Mouse (Mus musculus) heart, postnatal 14 days (tissue): ENCODE data around the gene Get4. TPM values are rescaled to one million over a fixed set of nuclear protein-coding genes. Genes with fewer than 3 reads are reported as not detected.

ENCODE experiments used
- DNase-seq, 2 experiments: peaks; one replicate each; pipeline ENCODE4 v3.0.0; 2021 to 2022
- intact Hi-C: fragments of 180-260 bp; cut with DNase I; formaldehyde crosslinking; loops from one replicate; pipeline ENCODE4 v1.15.1; 2025
- long read RNA-seq, 2 experiments: library from polyadenylated mRNA; stranded (forward); transcript quantifications; one replicate each; pipeline ENCODE4 v2.0.0; 2021
- total RNA-seq, 2 experiments: library from RNA; stranded (reverse); gene quantifications; 2 replicates each; pipeline ENCODE4 v1.2.3; 2021

The Get4 gene
- 10 to 100 TPM; 42.6 to 48.1 TPM for total RNA-seq
- long read RNA-seq, experiment 1, transcript Get4-201 (9 exons, 2,107 nt): major isoform, 116 of 132 reads
- long read RNA-seq, experiment 1, partial matches to known transcripts: 6 of 132 reads
- long read RNA-seq, experiment 1, other reads (novel, unspliced or antisense): 9 of 132 reads
- long read RNA-seq, experiment 2, transcript Get4-201 (9 exons, 2,107 nt): major isoform, 89 of 114 reads
- long read RNA-seq, experiment 2, partial matches to known transcripts: 5 of 114 reads
- long read RNA-seq, experiment 2, other reads (novel, unspliced or antisense): 18 of 114 reads

DNA sequence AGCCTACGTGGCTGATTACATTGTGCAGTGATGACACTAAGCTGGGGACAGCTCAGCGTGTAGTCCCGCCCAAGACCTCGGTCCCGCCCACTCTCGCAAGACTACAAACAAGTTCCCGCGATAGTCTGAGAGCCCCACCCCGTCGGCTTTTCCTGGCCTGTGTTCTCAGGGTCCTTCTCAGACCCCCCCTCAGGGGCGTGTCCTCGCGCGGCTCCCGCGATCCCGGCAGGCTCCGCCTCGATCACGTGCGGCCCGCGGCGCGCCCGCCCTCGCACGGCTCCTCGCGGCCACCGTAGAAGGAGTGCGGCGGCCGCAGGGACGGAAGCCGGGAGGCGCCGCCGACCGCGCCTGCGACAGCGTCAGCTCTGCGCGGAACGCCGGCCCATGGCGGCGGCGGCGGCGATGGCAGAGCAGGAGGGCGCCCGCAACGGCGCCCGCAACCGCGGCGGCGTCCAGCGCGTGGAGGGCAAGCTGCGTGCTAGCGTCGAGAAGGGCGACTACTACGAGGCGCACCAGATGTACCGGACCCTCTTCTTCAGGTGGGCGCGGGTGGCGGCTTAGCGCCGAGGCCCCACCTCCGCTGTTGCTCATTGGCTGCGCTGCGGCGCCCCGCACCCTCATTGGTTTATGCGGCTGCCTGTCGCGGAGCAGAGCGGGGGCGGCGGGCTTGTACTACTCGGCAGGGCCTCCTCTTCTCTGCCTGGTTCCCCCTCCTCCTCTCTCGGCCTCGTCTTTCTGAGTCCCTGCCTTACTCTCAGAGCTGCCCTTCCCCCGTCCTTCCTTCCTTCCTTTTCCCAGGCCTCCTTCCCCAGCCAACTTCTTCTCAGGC lies at the start of gene Get4:
Gene Get4, plus strand, starts transcription at position 244 of the 829 bp plus-strand sequence.
- DNase-seq: peak; percentile 99
- intact Hi-C loops: loop anchor here (5.0 kb wide), 2 partner anchors 50 to 1065 kb away; partner anchors contain the start of genes Cnpy4, Sun1 and Taf6

DNA sequence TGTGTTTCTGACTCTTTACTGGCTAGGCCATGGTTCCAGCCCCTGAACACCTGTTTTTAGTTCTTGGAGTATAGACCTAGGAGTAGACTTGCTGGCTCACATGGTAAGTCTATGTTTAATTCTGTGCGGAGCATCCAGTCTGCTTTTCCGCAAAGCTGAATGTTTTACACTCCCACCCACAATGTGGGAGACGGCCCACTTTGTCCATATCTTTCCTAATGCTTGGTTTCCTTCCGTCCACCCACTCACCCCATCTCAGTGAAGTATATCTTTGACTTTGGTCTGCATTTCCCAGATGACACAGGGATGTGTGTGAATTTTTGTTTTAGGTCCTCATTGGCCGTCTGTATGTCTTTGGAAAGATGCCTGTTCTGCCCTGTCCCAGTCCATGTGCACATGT lies 48.8 kb upstream of the Get4 start:
- intact Hi-C loops: loop anchor here (5.0 kb wide), 1 partner anchor 49 kb away; the partner anchor contains the start of gene Get4
- DNase-seq: no peak

DNA sequence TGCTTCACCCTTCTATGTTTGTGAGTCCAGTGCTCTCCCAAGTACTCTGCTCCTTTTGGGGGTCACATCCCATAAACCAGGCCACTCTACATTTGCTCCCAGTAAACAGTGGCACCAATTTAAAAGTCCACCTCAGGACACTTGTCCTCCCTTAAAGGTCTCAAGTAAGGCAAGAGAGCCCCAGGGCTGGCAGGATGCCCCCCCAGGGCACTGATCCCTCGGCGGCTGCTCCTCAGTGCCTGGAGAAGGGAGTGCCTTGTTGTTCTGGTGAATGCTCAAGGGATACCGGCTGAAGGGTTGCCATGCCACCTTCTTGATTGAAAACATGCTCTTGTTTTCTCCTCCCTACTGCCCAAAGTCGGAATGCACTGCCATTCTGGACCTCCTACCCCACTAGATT lies 46.0 kb upstream of the Get4 start:
- intact Hi-C loops: no loop called here

DNA sequence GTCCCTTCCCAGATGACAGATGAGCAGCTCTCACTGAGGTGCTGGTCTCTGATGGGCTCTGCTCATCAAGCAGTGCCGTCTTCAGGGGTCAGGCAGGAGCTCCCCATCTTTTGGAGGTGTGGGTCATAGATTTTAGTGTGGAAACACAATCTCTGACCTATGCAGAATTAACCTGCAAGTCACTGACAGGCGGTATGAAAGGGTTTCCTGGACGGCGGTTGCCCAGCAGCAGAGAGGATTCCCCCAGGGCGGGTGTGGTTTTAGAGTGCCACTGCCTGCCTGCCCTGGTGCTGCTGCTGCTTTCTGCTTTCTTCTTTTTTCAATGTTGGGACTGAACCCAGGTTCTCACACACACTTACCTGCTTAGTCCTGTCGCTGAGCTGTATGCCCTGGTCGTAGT lies 45.6 kb upstream of the Get4 start:
- intact Hi-C loops: no loop called here
- DNase-seq: no peak

More for the DNA sequence above, 46.0 kb upstream of the Get4 start:
- no peak for DNase-seq

DNA sequence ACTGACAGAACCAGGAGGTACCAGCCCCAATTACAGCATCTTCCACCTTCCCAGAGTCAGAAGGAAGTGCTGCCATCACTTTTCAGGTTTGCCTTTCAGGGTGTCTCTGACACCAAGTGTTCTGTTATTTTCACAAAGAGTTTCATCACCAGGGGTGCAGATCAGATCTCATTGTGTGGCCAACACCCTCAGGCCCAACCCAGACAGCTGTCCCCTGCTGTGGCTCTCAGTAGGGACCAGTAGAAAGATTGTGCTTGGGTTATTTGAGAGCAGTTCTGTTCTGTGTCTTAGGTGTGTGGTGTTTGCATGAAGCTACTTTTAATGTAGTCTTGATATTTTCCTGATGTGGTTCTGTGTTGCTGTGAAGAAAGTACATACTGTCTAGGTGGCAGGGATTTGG lies 43.9 kb upstream of the Get4 start:
- DNase-seq: no peak
- intact Hi-C loops: no loop called here

DNA sequence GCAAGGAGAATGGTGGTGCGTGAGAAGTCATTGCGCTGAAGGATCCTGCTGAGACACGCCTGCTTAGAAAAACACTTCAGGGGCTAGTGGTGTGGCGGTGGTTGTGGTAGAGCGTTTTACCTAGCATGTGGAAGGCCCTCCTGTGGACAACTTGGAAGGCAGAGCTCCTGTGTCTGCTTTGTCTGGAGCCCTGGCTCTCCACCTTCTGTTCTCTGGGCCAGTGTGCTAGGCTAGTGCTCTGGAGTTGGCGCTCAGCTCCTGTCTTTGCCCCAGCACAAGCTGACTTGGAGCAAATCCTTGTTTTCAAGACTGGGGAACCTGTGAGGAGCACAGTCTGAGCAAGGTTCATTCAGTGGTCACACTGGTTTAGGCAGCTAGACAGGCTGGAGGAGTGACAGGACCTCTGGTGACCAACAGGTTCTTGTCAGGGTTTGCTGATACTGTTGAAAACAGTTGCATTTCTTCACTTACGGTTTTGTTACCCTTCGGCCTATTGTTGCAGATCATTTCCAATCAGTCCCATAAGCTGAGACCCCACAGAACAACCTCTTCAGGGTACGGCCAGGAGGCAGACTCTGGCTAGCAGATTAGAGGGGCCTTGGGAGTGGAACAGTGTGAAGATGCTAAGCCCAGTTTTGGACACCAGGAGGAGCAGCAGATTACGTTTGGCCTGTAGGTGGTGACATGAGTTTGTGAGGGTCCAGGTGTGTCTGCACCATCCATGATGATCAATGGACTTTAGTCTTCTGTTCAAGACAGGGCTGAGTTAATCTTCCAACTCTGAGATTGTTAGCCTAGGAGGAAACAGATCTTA lies 43.0 kb upstream of the Get4 start:
- no peak for DNase-seq
- intact Hi-C loops: no loop called here

DNA sequence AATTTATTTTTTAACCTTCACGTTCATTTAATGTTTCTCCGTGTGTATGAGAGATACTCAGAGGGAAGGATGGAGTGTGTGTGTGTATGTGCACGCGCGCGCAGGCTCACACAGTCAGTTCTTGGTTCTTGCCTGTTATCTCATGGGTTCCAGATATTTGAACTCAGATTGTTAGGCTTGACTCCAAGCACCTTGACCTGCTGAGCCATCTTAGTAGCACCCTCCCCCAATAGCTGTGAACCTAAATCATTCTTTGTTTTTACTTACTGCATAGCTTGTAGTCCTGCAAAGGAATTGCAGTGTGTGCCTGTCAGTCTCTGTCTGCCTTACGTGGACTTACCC lies 42.5 kb upstream of the Get4 start:
- intact Hi-C loops: no loop called here
- no peak for DNase-seq

DNA sequence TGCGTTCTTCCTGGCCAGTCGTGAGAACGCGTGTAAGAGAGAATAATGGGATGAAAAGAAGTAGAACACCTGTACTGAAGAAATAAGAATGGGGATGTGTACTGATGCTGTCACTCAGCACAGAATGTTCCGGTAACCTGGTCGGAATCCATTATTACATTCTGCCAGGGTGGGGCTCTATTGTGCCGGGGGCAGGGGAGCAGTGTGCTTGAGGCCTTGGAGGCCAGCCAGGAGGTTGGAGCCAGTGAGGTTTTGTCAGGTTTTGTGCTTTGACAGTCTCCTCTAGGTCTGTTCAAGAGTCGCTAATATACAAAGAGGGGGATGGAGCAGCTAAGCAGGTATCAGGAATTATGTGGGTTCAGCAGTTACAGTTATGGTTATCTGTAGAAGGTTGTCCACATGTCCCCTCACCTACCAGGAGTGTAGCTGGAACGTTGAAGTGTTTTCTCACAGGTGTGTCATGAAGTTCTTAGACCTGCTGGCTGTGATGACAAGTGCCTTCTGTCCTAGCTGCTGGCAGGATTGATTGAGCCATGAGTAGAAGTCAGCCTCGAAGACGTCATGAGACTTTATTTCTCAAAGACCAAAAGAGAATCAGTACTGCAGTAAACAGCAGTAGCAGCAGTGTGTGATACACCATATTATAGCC lies 40.3 kb upstream of the Get4 start:
- peak in 1 of 2 experiments; percentile 12 for DNase-seq
- intact Hi-C loops: no loop called here

DNA sequence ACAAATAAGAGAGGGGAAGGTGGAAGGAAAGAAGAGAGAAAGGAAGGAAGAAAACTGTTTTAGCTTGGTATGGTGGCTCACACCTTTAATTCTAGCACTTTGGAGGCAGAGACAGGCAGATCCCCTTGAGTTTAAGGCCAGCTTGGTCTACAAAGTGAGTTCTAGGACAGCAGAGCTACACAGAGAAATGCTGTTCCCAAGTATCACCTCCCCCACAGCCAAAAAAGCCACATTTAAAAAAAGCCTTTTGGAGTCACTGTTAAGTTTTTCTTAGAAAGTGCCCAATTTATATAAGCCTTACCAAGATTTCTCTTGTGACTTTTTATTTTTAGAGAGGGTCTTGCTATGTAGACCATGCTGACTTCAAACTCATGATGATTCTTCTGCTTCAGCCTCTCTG lies 37.8 kb upstream of the Get4 start:
- intact Hi-C loops: no loop called here
- DNase-seq: no peak

DNA sequence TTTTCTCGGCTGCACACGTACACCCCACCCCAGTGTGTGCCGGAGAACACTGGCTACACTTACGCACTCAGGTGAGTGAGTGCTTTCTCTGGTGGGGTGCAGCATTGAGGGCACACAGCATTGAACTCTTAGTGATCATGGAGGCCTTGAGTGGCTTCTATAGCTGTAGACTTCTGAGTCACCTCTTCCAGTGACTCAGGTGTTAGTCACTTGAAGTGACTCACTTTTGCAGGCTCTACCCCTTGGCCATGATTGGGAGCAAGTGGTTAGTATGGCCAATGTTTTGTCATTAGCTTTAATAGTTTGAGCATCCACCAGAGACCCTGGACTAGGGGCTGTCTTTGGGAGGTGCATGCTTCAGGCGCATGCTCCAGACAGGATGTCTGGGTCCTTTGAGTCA lies 36.9 kb upstream of the Get4 start:
- no peak for DNase-seq
- intact Hi-C loops: no loop called here

DNA sequence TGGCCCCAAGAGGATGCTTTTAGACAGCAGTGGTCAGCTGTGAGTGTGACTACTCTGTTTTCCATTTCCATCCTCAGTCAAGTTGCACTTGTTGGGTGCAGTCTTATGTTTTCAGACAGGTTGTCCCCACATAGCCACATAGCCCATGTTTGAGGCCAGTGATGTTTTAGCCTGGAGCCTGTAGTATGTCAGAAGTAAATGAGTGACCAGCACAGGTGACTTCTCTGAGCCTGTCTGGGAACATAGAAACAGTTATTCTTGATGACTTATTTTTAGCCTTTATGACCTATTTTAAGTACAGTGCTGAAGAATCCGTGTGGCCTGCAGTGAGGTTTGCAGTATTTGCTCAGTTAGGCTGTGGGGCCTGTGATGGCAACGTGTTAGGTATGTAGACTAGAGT lies 36.0 kb upstream of the Get4 start:
- no peak for DNase-seq
- intact Hi-C loops: no loop called here

DNA sequence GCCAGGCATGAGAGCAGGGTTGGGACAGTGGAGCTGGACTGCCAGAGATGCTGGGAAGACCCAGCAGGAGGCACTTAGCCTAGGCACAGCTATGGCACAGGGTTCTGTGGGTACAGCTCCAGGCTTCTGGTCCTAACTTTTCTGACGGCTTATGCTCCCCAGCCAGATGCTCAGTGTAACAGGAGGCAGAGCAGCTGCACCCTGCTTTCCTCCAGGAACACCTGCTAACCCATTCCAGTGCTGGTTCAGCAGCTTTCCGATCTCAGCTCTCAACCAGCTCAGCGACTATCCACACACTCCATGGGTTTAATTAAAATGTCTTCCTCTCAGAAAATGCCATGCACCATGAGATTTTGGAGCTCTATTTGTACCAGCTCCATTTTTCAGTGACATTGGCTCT lies 35.4 kb upstream of the Get4 start:
- intact Hi-C loops: no loop called here
- no peak for DNase-seq

DNA sequence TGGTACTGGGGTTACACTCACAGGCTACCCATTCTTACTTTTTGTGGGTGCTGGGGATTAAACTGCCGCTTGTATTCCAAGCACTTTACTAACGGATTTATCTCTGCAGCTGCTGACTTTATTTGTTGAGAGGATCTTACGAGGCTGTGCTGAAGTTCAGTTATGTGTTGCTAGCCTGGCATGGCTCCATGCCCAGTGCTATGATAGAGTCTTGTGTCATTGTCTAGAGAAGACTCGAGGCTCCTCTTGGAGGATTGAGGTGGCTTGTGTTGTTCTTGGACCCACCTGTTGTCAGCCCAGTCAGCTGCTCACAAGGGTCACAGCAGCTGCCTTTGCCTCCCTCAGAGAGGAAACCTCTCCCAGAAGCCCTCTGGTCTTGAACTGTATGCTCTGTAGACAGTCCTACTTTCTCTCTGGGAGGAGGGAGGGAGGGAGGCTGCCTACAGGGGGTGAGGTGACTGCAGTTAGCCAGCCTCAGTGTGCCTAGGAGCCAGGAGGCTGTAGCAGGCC lies 32.1 kb upstream of the Get4 start:
- intact Hi-C loops: no loop called here
- DNase-seq: no peak

DNA sequence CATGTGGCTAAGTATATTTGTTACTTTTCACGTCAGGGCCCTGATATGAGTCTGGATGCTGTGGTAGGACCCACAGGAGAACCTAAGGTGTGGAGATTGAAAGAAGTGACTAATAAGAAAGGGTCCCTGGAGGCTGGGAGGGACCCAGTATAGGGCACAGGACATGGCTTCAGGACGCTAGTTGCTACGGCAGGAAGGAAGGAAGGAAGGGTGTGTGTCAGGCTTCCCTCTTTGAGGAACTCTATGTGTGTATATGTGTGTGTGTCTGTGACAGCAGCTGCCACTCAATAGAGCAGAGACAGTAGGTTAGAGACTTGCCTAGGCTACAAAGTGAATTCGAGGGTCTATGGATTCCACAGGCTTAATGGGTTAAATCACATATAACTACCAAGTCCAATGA lies 31.5 kb upstream of the Get4 start:
- DNase-seq: peak; percentile 16 to 23
- intact Hi-C loops: no loop called here

DNA sequence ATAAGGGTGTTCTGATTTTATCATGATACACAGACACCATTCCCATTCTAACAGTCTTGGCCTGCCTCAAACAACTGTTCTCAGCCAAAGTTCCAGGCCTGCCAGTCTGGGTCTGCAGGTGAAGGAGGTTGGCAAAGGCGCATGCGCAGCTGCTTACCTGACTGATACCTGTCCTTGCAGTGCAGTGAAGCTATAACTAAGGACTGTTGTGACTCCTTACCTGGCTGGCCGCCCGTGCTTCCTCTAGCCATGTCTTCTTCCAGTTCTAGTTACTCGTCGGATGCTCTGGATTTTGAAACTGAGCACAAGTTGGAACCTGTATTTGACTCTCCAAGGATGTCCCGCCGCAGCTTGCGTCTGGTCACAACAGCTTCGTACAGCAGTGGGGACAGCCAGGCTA lies 28.8 kb upstream of the Get4 start:
- DNase-seq: no peak
- intact Hi-C loops: no loop called here

DNA sequence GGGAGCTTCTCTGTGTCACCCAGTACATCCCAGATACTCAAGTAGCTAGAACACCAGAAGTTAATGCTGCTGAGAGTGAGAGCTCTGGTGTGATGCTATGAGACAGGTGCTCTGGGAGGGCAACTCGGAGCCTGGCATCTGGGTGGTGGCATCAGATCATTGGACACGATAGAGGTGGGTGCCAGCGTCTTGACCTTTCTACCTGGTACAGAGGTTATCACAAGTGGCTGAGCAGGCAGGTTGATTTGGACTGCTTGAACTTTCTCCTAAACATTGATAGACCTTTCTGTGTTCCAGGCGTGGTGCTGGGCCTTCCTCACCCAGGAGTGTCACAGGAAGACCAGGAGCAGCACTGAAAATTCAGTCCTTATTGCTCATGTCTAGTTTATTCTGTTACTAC lies 24.9 kb upstream of the Get4 start:
- no peak for DNase-seq
- intact Hi-C loops: loop anchor here (2.0 kb wide), 1 partner anchor 20 kb away; no protein-coding TSS in a partner anchor

DNA sequence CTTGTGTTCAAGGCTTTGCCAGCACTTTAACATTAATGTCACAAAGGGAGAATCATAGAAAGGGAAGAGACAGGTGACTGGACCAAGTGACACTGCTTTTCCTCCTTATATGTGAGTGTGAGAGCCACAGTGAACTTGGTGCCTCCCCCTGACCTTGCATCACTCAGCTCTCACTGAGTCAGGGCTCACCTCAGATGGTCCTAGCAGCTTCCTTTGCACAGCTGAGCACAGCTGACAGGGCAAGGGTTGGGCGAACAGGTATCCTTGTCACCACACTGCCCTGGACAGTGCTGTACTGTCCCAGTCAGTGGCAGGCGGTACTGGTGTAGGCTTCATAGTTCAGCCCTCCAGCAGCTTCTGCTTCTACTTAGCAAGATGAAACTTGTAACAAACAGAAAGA lies 24.5 kb upstream of the Get4 start:
- intact Hi-C loops: loop anchor here (2.0 kb wide), 1 partner anchor 19 kb away; no protein-coding TSS in a partner anchor
- DNase-seq: no peak

DNA sequence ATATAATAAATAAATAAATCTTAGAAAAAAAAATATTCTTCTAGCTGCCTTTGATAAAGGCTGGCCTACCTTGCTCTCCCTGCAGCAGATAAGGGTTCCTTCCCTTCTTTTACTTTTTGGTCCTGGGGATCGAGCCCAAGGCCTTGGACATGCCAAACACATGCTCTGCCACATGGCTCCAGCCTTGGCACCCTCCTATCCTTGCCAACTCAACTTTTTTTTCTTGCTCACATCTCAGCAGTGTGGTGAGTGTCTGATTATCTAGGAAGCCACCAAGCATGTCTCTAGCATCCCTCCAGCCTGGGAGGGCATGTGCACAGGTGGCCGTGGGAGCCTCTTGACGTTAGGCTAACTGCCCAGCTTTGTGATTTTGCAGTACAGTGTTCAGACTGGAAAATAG lies 23.8 kb upstream of the Get4 start:
- intact Hi-C loops: no loop called here
- no peak for DNase-seq

DNA sequence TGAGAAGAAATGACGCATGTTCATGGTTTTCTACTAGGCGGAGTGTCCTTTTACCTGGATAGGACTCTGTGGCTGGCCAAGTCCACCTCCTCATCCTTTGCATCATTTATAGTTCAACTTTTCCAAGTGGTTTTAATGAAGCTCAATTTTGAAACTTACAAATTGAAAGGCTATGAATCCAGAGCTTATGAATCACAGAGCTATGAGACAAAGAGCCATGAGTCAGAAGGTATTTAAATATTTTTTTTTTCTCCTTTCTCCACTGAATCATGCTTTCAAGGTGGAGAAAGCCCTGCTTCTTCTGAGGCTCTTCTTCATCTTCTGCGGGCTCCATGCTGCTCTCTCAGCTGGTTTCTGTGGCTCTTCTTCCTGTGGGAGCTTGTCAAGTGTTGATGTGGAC lies 22.4 kb upstream of the Get4 start:
- no peak for DNase-seq
- intact Hi-C loops: no loop called here

DNA sequence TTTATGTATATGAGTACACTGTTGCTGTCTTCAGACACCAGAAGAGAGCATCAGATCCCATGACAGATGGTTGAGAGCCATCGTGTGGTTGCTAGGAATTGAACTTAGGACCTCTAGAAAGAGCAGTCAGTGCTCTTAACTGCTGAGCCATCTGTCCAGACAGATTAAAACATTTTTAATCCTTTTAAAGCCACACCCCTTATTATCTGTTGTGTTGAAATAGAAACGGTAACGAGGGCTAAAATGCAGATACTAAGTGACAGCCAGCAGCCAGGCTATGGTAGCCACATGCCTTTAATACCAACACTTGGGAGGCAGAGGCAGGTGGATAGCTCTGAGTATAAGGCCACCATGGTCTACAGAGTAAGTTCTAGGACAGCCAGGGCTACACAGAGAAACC lies 20.0 kb upstream of the Get4 start:
- no peak for DNase-seq
- intact Hi-C loops: no loop called here
